Mouse (Mus musculus): ENCODE measurements around the gene Elk1. TPM values are rescaled to one million over a fixed set of nuclear protein-coding genes. Genes with fewer than 3 reads are reported as not detected.

The Elk1 gene
- polyA plus RNA-seq, 1 experiment, result 7.8 TPM

DNA sequence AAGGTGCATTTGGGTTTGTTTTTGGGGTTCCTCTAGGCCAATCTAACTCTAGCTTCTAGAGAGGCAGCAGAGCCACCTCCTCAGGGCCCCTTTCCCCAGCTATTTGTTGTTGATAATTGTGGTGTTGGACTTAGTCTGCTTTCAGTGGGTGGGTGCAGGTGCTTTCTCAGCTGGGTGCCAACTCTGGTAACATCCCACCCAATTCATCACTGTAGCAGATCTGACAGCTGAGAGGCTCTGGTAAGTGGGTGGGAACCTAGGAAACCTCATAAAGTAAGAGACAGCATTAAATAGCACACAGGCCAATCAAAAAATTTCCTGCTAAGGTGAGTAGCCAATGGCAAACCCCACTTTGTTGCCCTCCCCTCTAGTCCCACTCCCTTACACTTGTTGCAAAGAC lies 25.4 kb downstream of the Elk1 start:
- Histone ChIP-seq H3K4me1 (ENCODE audit: control insufficient read depth, insufficient read depth, low read length) (no peaks in the 10 kb centered on the region; the same call in 1 of the 2 replicates), H3K36me3 (ENCODE audit: control insufficient read depth, insufficient read depth, low read length) (no peaks in the 10 kb centered on the region), H3K27ac (ENCODE audit: insufficient read depth, low read depth, low read length) (no peak overlapping the region), H3K4me3 (ENCODE audit: insufficient read depth, low read depth, low read length) (no peak overlapping the region), H3K27me3 (replicated peaks; ENCODE audit: control insufficient read depth, insufficient read depth, low read length) (no peaks in the 10 kb centered on the region)
- no peak for DNase-seq
- TF ChIP-seq CTCF (conservative IDR thresholded peaks at IDR 0.05; ENCODE audit: insufficient read depth, insufficient read length, low read depth, low read length) (no peak), POLR2A (IDR thresholded peaks at IDR 0.05; ENCODE audit: low read depth, low read length) (no peak)

DNA sequence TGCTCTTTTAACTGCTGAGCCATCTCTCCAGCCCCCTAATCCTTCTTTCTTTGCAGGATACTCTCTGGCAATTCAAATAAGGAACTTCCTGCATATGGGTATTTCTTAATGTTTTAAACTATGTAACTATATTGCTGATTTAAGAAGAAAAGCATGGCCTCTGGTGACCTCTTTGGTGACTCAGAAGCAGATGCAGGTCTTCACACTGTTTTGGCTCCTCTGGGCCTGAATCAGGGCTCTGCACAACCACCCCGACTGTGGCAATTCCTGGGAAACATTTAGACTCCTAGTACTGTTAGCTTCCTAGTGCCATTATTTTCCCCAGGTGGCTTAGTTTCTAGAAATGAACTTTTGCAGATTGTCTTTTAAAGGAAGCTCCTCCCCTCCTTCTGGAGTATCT lies 26.9 kb downstream of the Elk1 start:
- Histone ChIP-seq H3K27ac (ENCODE audit: insufficient read depth, low read depth, low read length) (no peak overlapping the region), H3K4me1 (ENCODE audit: control insufficient read depth, insufficient read depth, low read length) (no peaks in the 10 kb centered on the region; the same call in 1 of the 2 replicates), H3K27me3 (replicated peaks; ENCODE audit: control insufficient read depth, insufficient read depth, low read length) (no peaks in the 10 kb centered on the region), H3K36me3 (ENCODE audit: control insufficient read depth, insufficient read depth, low read length) (no peaks in the 10 kb centered on the region), H3K4me3 (ENCODE audit: insufficient read depth, low read depth, low read length) (no peak overlapping the region)
- TF ChIP-seq CTCF (conservative IDR thresholded peaks at IDR 0.05; ENCODE audit: insufficient read depth, insufficient read length, low read depth, low read length) (no peak), POLR2A (IDR thresholded peaks at IDR 0.05; ENCODE audit: low read depth, low read length) (no peak)
- 80% methylated on average over 1 of the region's 1 CpGs for WGBS
- no peak for DNase-seq

DNA sequence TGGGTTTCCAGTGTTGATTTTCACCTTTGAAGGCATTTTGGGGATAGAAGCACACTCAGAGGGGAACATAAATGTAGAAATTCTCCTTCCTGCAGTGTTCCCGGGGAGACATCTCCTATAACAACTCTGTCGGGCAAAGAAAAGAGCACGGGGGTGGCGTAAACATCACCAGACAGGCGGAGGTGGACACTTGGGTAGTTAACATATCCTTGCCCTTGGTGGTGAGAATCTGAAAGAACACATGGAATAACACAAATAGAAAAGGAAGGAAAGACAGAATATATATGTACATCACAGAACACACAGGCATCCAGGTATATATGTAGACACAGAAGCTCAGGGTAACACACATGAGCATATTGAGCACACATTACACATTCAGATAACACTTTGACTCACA lies 29.0 kb downstream of the Elk1 start:
- Histone ChIP-seq H3K36me3 (ENCODE audit: control insufficient read depth, insufficient read depth, low read length) (no peaks in the 10 kb centered on the region), H3K27me3 (replicated peaks; ENCODE audit: control insufficient read depth, insufficient read depth, low read length) (no peaks in the 10 kb centered on the region), H3K4me3 (ENCODE audit: insufficient read depth, low read depth, low read length) (no peak overlapping the region), H3K27ac (ENCODE audit: insufficient read depth, low read depth, low read length) (no peak overlapping the region), H3K4me1 (ENCODE audit: control insufficient read depth, insufficient read depth, low read length) (no peaks in the 10 kb centered on the region; the same call in 1 of the 2 replicates)
- no peak for DNase-seq
- TF ChIP-seq POLR2A (IDR thresholded peaks at IDR 0.05; ENCODE audit: low read depth, low read length) (no peak), CTCF (conservative IDR thresholded peaks at IDR 0.05; ENCODE audit: insufficient read depth, insufficient read length, low read depth, low read length) (no peak)
- WGBS, result 17% methylated on average over 5 of the region's 5 CpGs

DNA sequence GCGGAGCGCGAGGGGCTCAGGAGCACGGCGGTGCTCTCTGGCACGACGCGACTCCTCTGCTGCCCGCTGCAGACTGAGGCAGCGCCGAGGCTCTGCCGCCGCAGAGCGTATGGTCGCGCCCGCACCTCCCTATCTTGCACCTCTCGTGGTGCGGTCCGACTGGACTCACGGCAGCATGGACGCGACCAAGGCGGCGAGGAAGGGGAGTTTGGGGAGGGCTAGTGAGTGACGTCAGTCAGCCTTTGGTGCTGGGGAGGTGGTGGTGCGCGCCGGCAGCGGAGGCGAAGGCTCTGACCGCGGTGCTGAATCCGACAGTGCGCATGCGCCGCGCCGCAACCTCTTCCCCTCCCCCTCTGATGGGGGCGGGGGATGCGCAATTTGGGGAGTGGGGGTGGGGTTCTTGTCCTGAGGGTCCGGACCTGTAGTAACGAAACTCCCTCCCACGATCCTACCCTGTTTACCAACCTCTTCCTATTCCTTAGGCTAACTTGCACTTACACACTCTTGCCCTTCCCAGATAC lies 29.5 kb downstream of the Elk1 start, which contains the start of gene Syn1:
TSS of gene Syn1 (minus strand) at position 161 of the 521 bp plus-strand sequence.
- peak within 1 kb of the TSS; percentile 53 for H3K4me3 ChIP-seq (ENCODE audit: insufficient read depth, low read depth, low read length)
- no peaks in the 10 kb centered on the region; the same call in 1 of the 2 replicates for H3K4me1 ChIP-seq (ENCODE audit: control insufficient read depth, insufficient read depth, low read length)
- TF ChIP-seq POLR2A (IDR thresholded peaks at IDR 0.05; ENCODE audit: low read depth, low read length) (no peak), CTCF (conservative IDR thresholded peaks at IDR 0.05; ENCODE audit: insufficient read depth, insufficient read length, low read depth, low read length) (no peak)
- H3K27ac ChIP-seq (ENCODE audit: insufficient read depth, low read depth, low read length), result no peak within 1 kb of the TSS
- H3K36me3 ChIP-seq (ENCODE audit: control insufficient read depth, insufficient read depth, low read length), result no peaks in the 10 kb centered on the region
- DNase-seq, result peak; percentile 80
- H3K27me3 ChIP-seq (replicated peaks; ENCODE audit: control insufficient read depth, insufficient read depth, low read length), result no peaks in the 10 kb centered on the region
- WGBS, result 0% methylated on average over 17 of the region's 44 CpGs

DNA sequence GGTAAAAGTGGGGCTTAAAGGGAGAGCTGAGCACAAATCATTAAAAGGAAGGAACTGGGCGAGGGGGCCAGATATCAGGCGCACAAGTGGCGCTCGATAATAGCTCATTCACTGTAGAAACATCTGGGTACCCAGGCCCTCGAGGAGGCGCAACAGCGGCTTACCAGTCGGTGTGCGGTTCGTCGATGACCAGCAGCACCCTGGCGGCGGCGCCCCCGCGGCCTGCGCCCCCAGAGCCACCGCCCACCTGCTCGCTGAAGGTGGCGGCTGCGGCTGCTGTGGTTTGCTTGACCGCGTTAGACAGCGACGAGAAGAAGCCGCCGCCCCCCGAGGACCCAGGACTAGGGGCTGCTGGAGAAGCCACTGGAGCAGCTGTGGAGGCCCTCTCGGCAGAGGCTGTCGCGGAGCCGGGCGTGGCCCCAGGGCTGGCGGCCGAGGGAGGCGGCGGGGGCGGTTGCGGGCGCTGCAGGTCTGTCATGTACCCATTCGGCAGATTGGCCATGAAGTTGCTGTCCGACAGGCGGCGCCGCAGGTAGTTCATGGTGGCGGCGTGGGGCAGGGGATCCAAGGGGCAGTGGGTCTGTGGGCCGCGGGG lies 30.1 kb downstream of the Elk1 start:
- WGBS, result 2% methylated on average over 33 of the region's 49 CpGs
- Histone ChIP-seq H3K4me3 (ENCODE audit: insufficient read depth, low read depth, low read length) (peak overlapping the region; percentile 53), H3K36me3 (ENCODE audit: control insufficient read depth, insufficient read depth, low read length) (no peaks in the 10 kb centered on the region), H3K27me3 (replicated peaks; ENCODE audit: control insufficient read depth, insufficient read depth, low read length) (no peaks in the 10 kb centered on the region), H3K4me1 (ENCODE audit: control insufficient read depth, insufficient read depth, low read length) (no peaks in the 10 kb centered on the region; the same call in 1 of the 2 replicates), H3K27ac (ENCODE audit: insufficient read depth, low read depth, low read length) (no peak overlapping the region)
- DNase-seq, result no peak
- no peak for TF ChIP-seq POLR2A (IDR thresholded peaks at IDR 0.05; ENCODE audit: low read depth, low read length)
- TF ChIP-seq CTCF (conservative IDR thresholded peaks at IDR 0.05; ENCODE audit: insufficient read depth, insufficient read length, low read depth, low read length), result no peak

DNA sequence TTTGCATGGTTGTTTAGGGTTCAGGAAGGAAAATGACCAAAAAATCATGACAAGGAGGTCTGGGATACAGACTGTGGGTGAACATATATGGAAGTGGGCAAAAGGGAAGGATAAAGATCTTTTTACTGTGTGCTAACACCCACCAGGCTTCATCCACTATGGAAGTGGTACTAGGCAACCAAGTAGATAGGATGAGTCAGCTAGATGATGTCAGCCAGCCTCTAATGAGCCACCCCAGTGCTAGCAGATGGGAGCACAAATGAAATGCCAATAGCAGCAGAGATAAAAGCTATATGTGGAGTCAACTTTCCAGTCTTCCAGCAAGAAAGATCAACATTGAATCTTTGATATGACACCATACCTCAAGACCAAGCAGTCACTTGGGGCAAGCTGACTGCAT lies 35.3 kb downstream of the Elk1 start:
- H3K36me3 ChIP-seq (ENCODE audit: control insufficient read depth, insufficient read depth, low read length), result no peaks in the 10 kb centered on the region
- no peak for DNase-seq
- H3K27ac ChIP-seq (ENCODE audit: insufficient read depth, low read depth, low read length), result no peak overlapping the region
- no peaks in the 10 kb centered on the region for H3K27me3 ChIP-seq (replicated peaks; ENCODE audit: control insufficient read depth, insufficient read depth, low read length)
- no peak overlapping the region for H3K4me3 ChIP-seq (ENCODE audit: insufficient read depth, low read depth, low read length)
- TF ChIP-seq POLR2A (IDR thresholded peaks at IDR 0.05; ENCODE audit: low read depth, low read length) (no peak), CTCF (conservative IDR thresholded peaks at IDR 0.05; ENCODE audit: insufficient read depth, insufficient read length, low read depth, low read length) (no peak)
- H3K4me1 ChIP-seq (ENCODE audit: control insufficient read depth, insufficient read depth, low read length), result no peaks in the 10 kb centered on the region

DNA sequence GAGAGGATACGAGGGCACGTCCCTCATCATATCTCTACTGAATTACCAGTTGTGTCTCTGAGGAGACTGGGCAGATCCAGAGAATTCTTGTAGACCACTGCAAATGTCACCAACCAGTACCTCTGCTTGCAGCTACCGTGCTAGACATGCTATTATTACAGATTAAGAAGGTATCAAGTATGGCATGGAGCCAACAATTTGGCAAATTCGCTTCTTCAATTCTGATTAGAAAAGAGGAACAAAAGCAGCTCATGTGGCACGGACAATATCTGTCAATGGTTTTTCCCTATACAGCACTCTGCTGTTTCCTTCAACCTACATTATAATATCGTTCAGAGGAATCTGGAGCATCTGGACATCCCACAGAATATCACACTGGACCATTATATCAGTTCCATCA lies 36.7 kb downstream of the Elk1 start:
- H3K4me1 ChIP-seq (ENCODE audit: control insufficient read depth, insufficient read depth, low read length), result no peaks in the 10 kb centered on the region
- WGBS, result 86% methylated on average over 6 of the region's 6 CpGs
- no peak overlapping the region for H3K27ac ChIP-seq (ENCODE audit: insufficient read depth, low read depth, low read length)
- DNase-seq, result no peak
- no peaks in the 10 kb centered on the region for H3K27me3 ChIP-seq (replicated peaks; ENCODE audit: control insufficient read depth, insufficient read depth, low read length)
- no peak overlapping the region for H3K4me3 ChIP-seq (ENCODE audit: insufficient read depth, low read depth, low read length)
- H3K36me3 ChIP-seq (ENCODE audit: control insufficient read depth, insufficient read depth, low read length), result no peaks in the 10 kb centered on the region
- TF ChIP-seq POLR2A (IDR thresholded peaks at IDR 0.05; ENCODE audit: low read depth, low read length) (no peak), CTCF (conservative IDR thresholded peaks at IDR 0.05; ENCODE audit: insufficient read depth, insufficient read length, low read depth, low read length) (no peak)
